Mouse (Mus musculus) limb, embryonic 14.5 days (tissue): ENCODE results near the gene Ssx2ip. TPM values are rescaled to one million over a fixed set of nuclear protein-coding genes. Genes with fewer than 3 reads are reported as not detected.

Experiments
- ATAC-seq: fragments of 200-750 bp; cut with Nextera tagmentation; 2 replicates; pipeline ENCODE4 v1.8.0; 2017; ENCODE audit warnings: low read depth, moderate number of reproducible peaks, moderate TSS enrichment; ENCODE audit not compliant: low FRiP score
- DNase-seq: peaks from one replicate; pipeline ENCODE4 v3.0.0-alpha.2; 2015; ENCODE audit warnings: low spot score
- H3K27ac ChIP-seq: fragments of 300-500 bp; sonication (generic); replicated peaks from 2 replicates; pipeline ENCODE4 v1.5.1; 2014; ENCODE audit warnings: low read depth, mild to moderate bottlenecking, low read length, moderate library complexity, mixed read lengths
- H3K27me3 ChIP-seq: fragments of 300-500 bp; sonication (generic); 2 replicates; pipeline ENCODE4 v1.6.1; 2014; ENCODE audit warnings: low read length, mixed read lengths; ENCODE audit not compliant: control insufficient read depth, insufficient read depth
- H3K36me3 ChIP-seq: fragments of 300-500 bp; sonication (generic); 2 replicates; pipeline ENCODE4 v1.6.1; 2014; ENCODE audit warnings: mild to moderate bottlenecking, low read length, moderate library complexity, mixed read lengths; ENCODE audit not compliant: control insufficient read depth, insufficient read depth
- H3K4me1 ChIP-seq: fragments of 300-500 bp; sonication (generic); 2 replicates; pipeline ENCODE4 v1.6.1; 2014; ENCODE audit warnings: antibody characterized with exemption, low read length, mixed read lengths; ENCODE audit not compliant: control insufficient read depth, insufficient read depth
- H3K4me2 ChIP-seq: fragments of 300-500 bp; sonication (generic); replicated peaks from 2 replicates; pipeline ENCODE4 v1.6.1; 2014; ENCODE audit warnings: low read depth, mild to moderate bottlenecking, low read length, moderate library complexity; ENCODE audit not compliant: severe bottlenecking
- H3K4me3 ChIP-seq: fragments of 300-500 bp; sonication (generic); replicated peaks from 2 replicates; pipeline ENCODE4 v1.5.1; 2014; ENCODE audit warnings: low read length
- H3K9ac ChIP-seq: fragments of 300-500 bp; sonication (generic); 2 replicates; pipeline ENCODE4 v1.6.1; 2014; ENCODE audit warnings: mild to moderate bottlenecking, low read depth, low read length, moderate library complexity; ENCODE audit not compliant: severe bottlenecking
- H3K9me3 ChIP-seq: fragments of 300-500 bp; sonication (generic); 2 replicates; pipeline ENCODE4 v1.6.1; 2016; ENCODE audit warnings: low read length; ENCODE audit not compliant: control insufficient read depth
- POLR2A ChIP-seq: fragments of 200-500 bp; IDR thresholded peaks from 2 replicates; pipeline ENCODE4 v1.8.0; 2012; ENCODE audit warnings: inconsistent platforms, mild to moderate bottlenecking, moderate library complexity, borderline replicate concordance; ENCODE audit not compliant: insufficient read depth, insufficient read length; ENCODE audit errors: extremely low read depth
- whole genome bisulfite sequencing: fragments of 180-500 bp; shearing (Covaris S2); extraction: QIAGEN DNeasy Blood & Tissue Kit; methylation state at CpG from one replicate; pipeline ENCODE4 v1.1.7; 2014; 5-methylcytosine and 5-hydroxymethylcytosine counted together
- polyA plus RNA-seq, 2 experiments: library from polyadenylated mRNA; depleted of rRNA in 1 of 2; stranded (reverse) in 1 of 2; unstranded in 1 of 2; fragments of >200 nt; fragmentation: Nextera tagmentation in 1 of 2; extraction: Ambion mirVana in 1 of 2; gene quantifications; 2 replicates each; pipeline versions ENCODE4 v1.2.1 to v1.2.3; 2012 to 2014

The Ssx2ip gene
- polyA plus RNA-seq, 2 experiments = 12.2 to 32.6 TPM

DNA sequence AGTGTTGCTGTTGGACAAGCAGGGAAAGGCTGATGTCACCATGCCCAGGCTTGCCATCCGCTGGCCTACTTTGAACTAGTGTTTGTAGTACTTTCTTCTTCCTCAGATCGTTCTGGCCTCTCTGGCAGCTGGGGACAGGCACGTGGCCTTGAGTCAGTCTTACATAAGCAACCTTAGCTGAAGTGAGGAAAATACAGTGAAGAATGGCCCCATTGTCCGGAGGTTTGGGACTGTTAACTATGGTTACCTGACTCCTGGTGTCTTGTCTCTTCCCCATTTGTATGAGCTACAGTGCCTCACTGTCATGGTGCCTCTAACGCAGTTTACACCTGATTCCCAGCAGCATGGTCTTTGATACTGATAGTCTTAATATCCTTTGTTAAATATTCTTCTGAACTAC is 33.2 kb upstream of the Ssx2ip start:
- Histone ChIP-seq H3K9ac (no peak overlapping the region), H3K4me1 (no peaks in the 10 kb centered on the region), H3K9me3 (no peaks in the 10 kb centered on the region), H3K36me3 (no peaks in the 10 kb centered on the region), H3K4me2 (no peak overlapping the region), H3K27me3 (no peaks in the 10 kb centered on the region), H3K27ac (no peak overlapping the region), H3K4me3 (no peak overlapping the region)
- TF ChIP-seq POLR2A = no peak
- 78% methylated on average over 5 of the region's 5 CpGs for WGBS
- no peak for ATAC-seq
- peak; percentile 1 for DNase-seq

DNA sequence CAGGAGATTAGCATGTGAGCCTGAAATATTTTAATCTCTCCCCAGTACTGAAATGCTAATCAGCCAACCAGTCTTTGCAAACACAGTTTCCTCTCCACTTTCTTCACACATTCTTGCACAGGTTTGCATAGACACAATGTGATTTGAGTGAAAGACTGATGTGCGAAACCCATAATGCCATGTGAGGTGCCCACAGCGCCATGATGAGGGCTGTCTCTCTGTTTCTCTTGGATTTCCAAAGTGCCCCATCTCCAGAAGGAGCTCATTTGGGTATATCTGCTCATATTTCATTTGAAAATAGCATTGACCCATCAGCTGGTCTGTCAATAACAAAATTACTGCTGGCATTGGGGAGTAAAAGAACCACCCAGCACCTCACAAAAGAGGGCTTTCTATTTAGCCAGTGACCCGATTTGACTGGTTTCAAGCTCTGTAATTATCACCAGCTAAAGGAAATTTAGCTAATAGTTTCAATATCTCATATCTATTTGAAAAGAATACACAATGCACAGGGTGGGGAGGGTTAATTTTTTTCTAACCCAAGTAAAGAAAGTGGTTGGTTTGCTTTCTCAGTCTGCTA is 29.8 kb upstream of the Ssx2ip start:
- H3K4me1 ChIP-seq = no peaks in the 10 kb centered on the region
- 87% methylated on average over 3 of the region's 3 CpGs for WGBS
- no peaks in the 10 kb centered on the region for H3K36me3 ChIP-seq
- no peak overlapping the region for H3K27ac ChIP-seq
- DNase-seq (no peak), ATAC-seq (no peak)
- no peak for TF ChIP-seq POLR2A
- no peak overlapping the region for H3K4me2 ChIP-seq
- H3K27me3 ChIP-seq = no peaks in the 10 kb centered on the region
- H3K9ac ChIP-seq = no peak overlapping the region
- H3K4me3 ChIP-seq = no peak overlapping the region
- no peaks in the 10 kb centered on the region for H3K9me3 ChIP-seq

DNA sequence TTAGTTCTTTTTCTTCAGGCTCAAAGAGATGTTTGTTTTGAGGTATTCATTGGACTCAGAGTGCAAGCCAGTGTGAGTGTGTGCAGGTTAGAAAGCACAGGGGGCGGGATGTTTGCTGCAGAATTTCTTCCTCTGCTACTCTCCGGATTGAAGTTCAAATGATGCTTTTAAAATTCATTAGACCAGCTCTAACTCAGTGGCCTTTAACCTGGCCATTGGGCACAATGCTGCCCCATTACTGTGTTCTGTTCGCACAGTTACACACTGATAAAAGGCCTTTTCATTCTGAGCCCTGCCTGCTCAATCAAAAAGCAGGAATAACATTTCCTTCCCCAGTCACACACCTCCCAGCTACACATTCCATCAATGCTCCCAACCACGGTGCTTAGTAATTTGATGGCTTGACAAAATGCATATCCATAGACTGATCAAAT is 29.2 kb upstream of the Ssx2ip start:
- no peak overlapping the region for H3K27ac ChIP-seq

DNA sequence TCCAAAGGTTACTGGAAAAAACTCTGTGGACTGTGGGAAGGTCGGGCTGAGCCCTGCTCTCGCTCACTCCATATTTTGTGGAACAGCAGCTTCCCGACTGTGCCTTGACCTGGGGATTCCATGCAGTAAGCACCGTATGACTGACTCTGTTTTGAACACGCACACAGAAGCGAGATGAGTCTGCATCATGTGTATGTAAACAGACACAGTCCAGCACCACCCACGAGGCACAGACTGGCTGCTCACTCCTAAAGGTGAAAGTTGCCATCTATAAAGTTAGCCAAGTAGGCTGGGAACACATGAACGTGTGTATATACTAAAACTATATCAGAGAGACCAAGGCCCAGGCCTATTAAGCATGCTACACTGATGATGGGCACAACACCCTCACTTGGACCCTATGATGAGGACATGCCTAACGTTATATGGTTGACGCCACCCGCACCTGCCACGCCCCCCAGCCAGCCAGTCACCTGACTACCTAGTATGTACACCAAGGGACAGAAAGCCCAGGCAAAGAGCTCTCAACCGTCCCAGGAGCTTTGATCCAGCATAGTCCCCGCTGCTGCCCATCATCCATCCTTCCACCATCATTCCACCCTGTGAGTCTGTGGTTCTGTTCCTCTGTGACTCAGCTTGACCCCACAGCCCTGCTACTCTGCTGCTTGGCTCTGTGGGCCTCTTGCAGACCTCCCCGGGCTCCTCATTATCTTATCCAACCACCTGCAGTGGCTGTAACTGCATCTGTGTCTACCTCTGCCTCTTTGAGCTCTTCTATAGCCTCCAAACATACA is 27.9 kb upstream of the Ssx2ip start:
- Histone ChIP-seq H3K9me3 (no peaks in the 10 kb centered on the region), H3K4me2 (no peak overlapping the region), H3K27ac (no peak overlapping the region), H3K27me3 (no peaks in the 10 kb centered on the region), H3K9ac (no peak overlapping the region), H3K36me3 (no peaks in the 10 kb centered on the region), H3K4me1 (no peaks in the 10 kb centered on the region), H3K4me3 (no peak overlapping the region)
- TF ChIP-seq POLR2A = no peak
- DNase-seq = no peak
- WGBS = 85% methylated on average over 15 of the region's 15 CpGs
- ATAC-seq = no peak

More for the DNA sequence above, 29.2 kb upstream of the Ssx2ip start:
- 58% methylated on average over 4 of the region's 4 CpGs for WGBS
- Histone ChIP-seq H3K36me3 (no peaks in the 10 kb centered on the region), H3K4me3 (no peak overlapping the region), H3K9ac (no peak overlapping the region), H3K4me1 (no peaks in the 10 kb centered on the region), H3K27me3 (no peaks in the 10 kb centered on the region), H3K4me2 (no peak overlapping the region), H3K9me3 (no peaks in the 10 kb centered on the region)
- DNase-seq (no peak), ATAC-seq (no peak)
- no peak for TF ChIP-seq POLR2A

DNA sequence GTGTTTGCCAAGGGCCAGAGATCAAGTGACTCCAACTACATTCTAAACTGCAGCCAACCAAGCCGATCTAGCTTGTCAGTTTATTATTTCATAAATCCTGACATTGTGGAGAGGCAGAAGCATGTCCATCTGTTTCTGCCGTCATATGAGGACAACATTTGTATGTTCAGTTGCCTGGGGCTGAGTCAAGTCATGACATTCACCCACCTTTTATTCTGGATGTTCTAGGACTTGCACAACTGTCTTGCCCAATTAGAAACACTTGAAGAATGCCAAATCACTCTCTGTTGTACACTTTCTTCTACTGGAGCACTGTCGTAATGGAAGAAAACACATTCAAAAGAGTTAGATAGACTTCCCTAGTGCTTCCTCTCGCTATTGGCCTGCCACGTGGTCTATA is 27.2 kb upstream of the Ssx2ip start:
- WGBS = 85% methylated on average over 5 of the region's 5 CpGs
- no peak overlapping the region for H3K4me3 ChIP-seq
- no peaks in the 10 kb centered on the region for H3K36me3 ChIP-seq
- H3K9me3 ChIP-seq = no peaks in the 10 kb centered on the region
- ATAC-seq (no peak), DNase-seq (no peak)
- no peak overlapping the region for H3K4me2 ChIP-seq
- no peak for TF ChIP-seq POLR2A
- no peak overlapping the region for H3K9ac ChIP-seq
- no peaks in the 10 kb centered on the region for H3K27me3 ChIP-seq
- no peak overlapping the region for H3K27ac ChIP-seq
- no peaks in the 10 kb centered on the region for H3K4me1 ChIP-seq
